Mouse (Mus musculus) forebrain, embryonic 12.5 days (tissue): ENCODE measurements around the gene D930048N14Rik. TPM values are rescaled to one million over a fixed set of nuclear protein-coding genes. Genes with fewer than 3 reads are reported as not detected.
A peak's percentile ranks its signal among the peaks of the same experiment; 100 is the strongest.
"Not testable (repeated sequence)": the region's sequence is repeated elsewhere in the genome, so short reads cannot be mapped to it uniquely, and the experiment has no call there.

Experiments
- ATAC-seq: fragments of 200-750 bp; cut with Nextera tagmentation; 2 replicates; pipeline ENCODE4 v1.8.0; 2017; ENCODE audit warnings: moderate TSS enrichment; ENCODE audit not compliant: low FRiP score
- H3K27ac ChIP-seq: fragments of 300-500 bp; sonication (generic); 2 replicates; pipeline ENCODE4 v1.5.1; 2016; ENCODE audit warnings: mild to moderate bottlenecking
- H3K27me3 ChIP-seq: fragments of 300-500 bp; sonication (generic); 2 replicates; pipeline ENCODE4 v1.6.1; 2016; ENCODE audit warnings: mild to moderate bottlenecking
- H3K36me3 ChIP-seq: fragments of 300-500 bp; sonication (generic); replicated peaks from 2 replicates; pipeline ENCODE4 v1.6.1; 2016; ENCODE audit warnings: mild to moderate bottlenecking
- H3K4me1 ChIP-seq: fragments of 300-500 bp; sonication (generic); 2 replicates; pipeline ENCODE4 v1.6.1; 2016
- H3K4me2 ChIP-seq: fragments of 300-500 bp; sonication (generic); 2 replicates; pipeline ENCODE4 v1.6.1; 2016; ENCODE audit warnings: mild to moderate bottlenecking, moderate library complexity
- H3K4me3 ChIP-seq: fragments of 300-500 bp; sonication (generic); replicated peaks from 2 replicates; pipeline ENCODE4 v1.5.1; 2016; ENCODE audit warnings: mild to moderate bottlenecking
- H3K9ac ChIP-seq: fragments of 300-500 bp; sonication (generic); 2 replicates; pipeline ENCODE4 v1.6.1; 2016; ENCODE audit warnings: mild to moderate bottlenecking
- H3K9me3 ChIP-seq: fragments of 300-500 bp; sonication (generic); 2 replicates; pipeline ENCODE4 v1.6.1; 2016
- WGBS: fragments of 180-500 bp; shearing (Covaris S2); methylation state at CpG from one replicate; pipeline ENCODE4 v1.1.7; 2016; 5-methylcytosine and 5-hydroxymethylcytosine counted together
- polyA plus RNA-seq: library from polyadenylated mRNA; unstranded; fragments of >200 nt; fragmentation: Nextera tagmentation; extraction: Ambion mirVana; gene quantifications from 2 replicates; pipeline ENCODE4 v1.2.1, GENCODE M21; 2016

Gene D930048N14Rik
- polyA plus RNA-seq, 1 experiment from 2014 or later, result 0.66 TPM

- H3K27ac ChIP-seq, result peak within 1 kb of the TSS; percentile 98
- H3K36me3 ChIP-seq, result peaks cover 10% of the 10 kb centered on the region
- peak within 1 kb of the TSS; percentile 62 for H3K4me2 ChIP-seq
- ATAC-seq, result peak; percentile 100
- 0 out of 2 replicates have a peak, but pooled peaks cover 3% of the 10 kb centered on the region for H3K27me3 ChIP-seq
- peak within 1 kb of the TSS; percentile 53 for H3K4me3 ChIP-seq
- H3K9me3 ChIP-seq, result no peaks in the 10 kb centered on the region
- H3K9ac ChIP-seq, result peak within 1 kb of the TSS; percentile 76
- under 1% methylated on average over 60 of the region's 60 CpGs for WGBS
- peaks cover 6% of the 10 kb centered on the region for H3K4me1 ChIP-seq
Observed at GRCm38 (mm10) chr11:51688330-51689328, 37.9 kb downstream of the D930048N14Rik start, which contains the start of gene 0610009B22Rik. Gene 0610009B22Rik (minus strand): TSS chr11:51688874.

GRCm38 (mm10) chr11:51689343-51689742 lies 38.6 kb downstream of the D930048N14Rik start:
- peak overlapping the region; percentile 98 for H3K27ac ChIP-seq
- peaks cover 6% of the 10 kb centered on the region for H3K4me1 ChIP-seq
- no peaks in the 10 kb centered on the region for H3K9me3 ChIP-seq
- 24% methylated on average over 6 of the region's 6 CpGs for WGBS
- H3K9ac ChIP-seq, result peak overlapping the region; percentile 36; the same call in 1 of the 2 replicates
- peaks cover 10% of the 10 kb centered on the region for H3K36me3 ChIP-seq
- peak overlapping the region; percentile 53 for H3K4me3 ChIP-seq
- no peak for ATAC-seq
- H3K4me2 ChIP-seq, result peak overlapping the region; percentile 62
- 0 out of 2 replicates have a peak, but pooled peaks cover 3% of the 10 kb centered on the region for H3K27me3 ChIP-seq

- H3K27ac ChIP-seq, H3K27me3 ChIP-seq, H3K4me3 ChIP-seq, H3K4me2 ChIP-seq, H3K4me1 ChIP-seq, H3K36me3 ChIP-seq, H3K9ac ChIP-seq, ATAC-seq, H3K9me3 ChIP-seq: not testable (repeated sequence)
- WGBS, result 88% methylated on average over 2 of the region's 3 CpGs
Observed at GRCm38 (mm10) chr11:51690597-51690996, 39.8 kb downstream of the D930048N14Rik start.

- Histone ChIP-seq H3K4me3 (no peak overlapping the region), H3K27ac (no peak overlapping the region), H3K36me3 (peaks cover 35% of the 10 kb centered on the region), H3K27me3 (0 out of 2 replicates have a peak, but pooled peaks cover 3% of the 10 kb centered on the region), H3K4me1 (no peaks in the 10 kb centered on the region), H3K9ac (no peak overlapping the region), H3K9me3 (no peaks in the 10 kb centered on the region), H3K4me2 (no peak overlapping the region)
- WGBS, result 99% methylated on average over 3 of the region's 3 CpGs
- no peak for ATAC-seq
Observed at GRCm38 (mm10) chr11:51694984-51695383, 44.2 kb downstream of the D930048N14Rik start.

- no peak overlapping the region for H3K4me2 ChIP-seq
- no peak overlapping the region for H3K27ac ChIP-seq
- 77% methylated on average over 3 of the region's 3 CpGs for WGBS
- peaks cover 64% of the 10 kb centered on the region for H3K36me3 ChIP-seq
- H3K4me3 ChIP-seq, result no peak overlapping the region
- ATAC-seq, result no peak
- no peaks in the 10 kb centered on the region for H3K27me3 ChIP-seq
- no peaks in the 10 kb centered on the region for H3K4me1 ChIP-seq
- H3K9ac ChIP-seq, result no peak overlapping the region
- H3K9me3 ChIP-seq, result no peaks in the 10 kb centered on the region
Observed at GRCm38 (mm10) chr11:51702831-51703230, 52.1 kb downstream of the D930048N14Rik start.

GRCm38 (mm10) chr11:51703379-51703998 lies 52.7 kb downstream of the D930048N14Rik start:
- Histone ChIP-seq H3K27ac (no peak overlapping the region), H3K9ac (no peak overlapping the region), H3K4me2 (no peak overlapping the region), H3K27me3 (no peaks in the 10 kb centered on the region), H3K9me3 (no peaks in the 10 kb centered on the region), H3K4me3 (no peak overlapping the region), H3K4me1 (no peaks in the 10 kb centered on the region), H3K36me3 (peaks cover 63% of the 10 kb centered on the region)
- WGBS, result 69% methylated on average over 10 of the region's 10 CpGs
- ATAC-seq, result no peak

GRCm38 (mm10) chr11:51706451-51706850 lies 55.7 kb downstream of the D930048N14Rik start:
- Histone ChIP-seq H3K27ac (no peak overlapping the region), H3K4me2 (no peak overlapping the region), H3K36me3 (peaks cover 64% of the 10 kb centered on the region), H3K27me3 (no peaks in the 10 kb centered on the region), H3K9ac (no peak overlapping the region), H3K4me3 (no peak overlapping the region), H3K4me1 (no peaks in the 10 kb centered on the region), H3K9me3 (no peaks in the 10 kb centered on the region)
- ATAC-seq, result no peak
- 96% methylated on average over 10 of the region's 10 CpGs for WGBS

- no peak for ATAC-seq
Observed at GRCm38 (mm10) chr11:51707080-51707479, 56.3 kb downstream of the D930048N14Rik start.

More at GRCm38 (mm10) chr11:51707080-51707479, 56.3 kb downstream of the D930048N14Rik start:
- peaks cover 65% of the 10 kb centered on the region for H3K36me3 ChIP-seq
- H3K4me2 ChIP-seq, result no peak overlapping the region
- H3K9me3 ChIP-seq, result no peaks in the 10 kb centered on the region
- no peaks in the 10 kb centered on the region for H3K4me1 ChIP-seq
- H3K27ac ChIP-seq, result no peak overlapping the region
- WGBS, result 96% methylated on average over 12 of the region's 13 CpGs
- H3K4me3 ChIP-seq, result no peak overlapping the region
- H3K9ac ChIP-seq, result no peak overlapping the region
- no peaks in the 10 kb centered on the region for H3K27me3 ChIP-seq

Other genes with a start within 250 kb of the D930048N14Rik start
- gene Phykpl, start 66.2 kb upstream of the D930048N14Rik start, polyA plus RNA-seq, result 15.1 and 16.4 TPM in 2 replicates
- 853 and 874 TPM in 2 replicates for gene Hnrnpab, start 44.1 kb upstream of the D930048N14Rik start, polyA plus RNA-seq
- 126 and 131 TPM in 2 replicates for gene Nhp2, start 31.2 kb upstream of the D930048N14Rik start, polyA plus RNA-seq
- 43.4 and 44.7 TPM in 2 replicates for gene Rmnd5b, start 15.1 kb upstream of the D930048N14Rik start, polyA plus RNA-seq
- gene N4bp3, start 112 bp upstream of the D930048N14Rik start, polyA plus RNA-seq, result 9.5 and 10.5 TPM in 2 replicates
- gene 0610009B22Rik, start 37.9 kb downstream of the D930048N14Rik start, polyA plus RNA-seq, result 95.4 and 101 TPM in 2 replicates
- 14.7 and 14.8 TPM in 2 replicates for gene Sec24a, start 112.7 kb downstream of the D930048N14Rik start, polyA plus RNA-seq
- 115 and 117 TPM in 2 replicates for gene Sar1b, start 112.7 kb downstream of the D930048N14Rik start, polyA plus RNA-seq
- 0.49 and 0.65 TPM in 2 replicates for gene Jade2, start 206.7 kb downstream of the D930048N14Rik start, polyA plus RNA-seq